17 mouse cellular contexts compared by ENCODE assay signal in genomic region chr19:45002301-45002700, GRCm38 (mm10). TPM values are rescaled to one million over a fixed set of nuclear protein-coding genes. Genes with fewer than 3 reads are reported as not detected.
DNase-seq lines count a peak whose midpoint lies in the region; ATAC-seq and TF ChIP-seq lines count a peak whose summit lies in the region.
"Had no signal": no experiment of that assay in that cellular context is flagged by ENCODE, and none has a peak within 500 bp of the region (broad histone marks: within the 10 kb centered on the region; RNA-seq: fewer than 3 reads in every experiment).

No protein-coding gene starts in this region.

- no peak overlapping the region for H3K9ac ChIP-seq in heart, postnatal 0 days (replicated peaks; ENCODE audit: low read depth, low read length)
- no peak overlapping the region for H3K9ac ChIP-seq in liver, embryonic 14.5 days (replicated peaks)
- H3K9ac ChIP-seq: embryonic facial prominence, embryonic 15.5 days; forebrain, embryonic 13.5 days had no signal

- no peak overlapping the region for H3K4me3 ChIP-seq in heart, postnatal 0 days (ENCODE audit: low read depth, low read length)
- no peak overlapping the region for H3K4me3 ChIP-seq in liver, embryonic 14.5 days (ENCODE audit: insufficient read depth in 1 of 2, low read depth in 2 of 2, low read length in 2 of 2)
- H3K4me3 ChIP-seq in G1E (ENCODE audit: low read depth, low read length) = no peak overlapping the region
- no peak overlapping the region for H3K4me3 ChIP-seq in bone marrow macrophage, adult 2 months (ENCODE audit: insufficient read depth, low read length)
- H3K4me3 ChIP-seq in embryonic facial prominence, embryonic 10.5 days = no peak overlapping the region
- H3K4me3 ChIP-seq: embryonic facial prominence, embryonic 15.5 days; forebrain, embryonic 13.5 days had no signal

- no peak for TF ChIP-seq POLR2A in bone marrow macrophage, adult 2 months (IDR thresholded peaks at IDR 0.05; ENCODE audit: borderline replicate concordance, low read depth, low read length)

- no peaks in the 10 kb centered on the region for H3K27me3 ChIP-seq in heart, postnatal 0 days (ENCODE audit: control insufficient read depth, insufficient read depth, low read length)
- H3K27me3 ChIP-seq in liver, embryonic 14.5 days (ENCODE audit: control insufficient read depth, insufficient read depth, low read length) = no peaks in the 10 kb centered on the region
- peaks cover 11% of the 10 kb centered on the region for H3K27me3 ChIP-seq in G1E (ENCODE audit: insufficient read depth, low read length)
- H3K27me3 ChIP-seq in embryonic facial prominence, embryonic 10.5 days (replicated peaks; ENCODE audit: low read depth, poor library complexity, severe bottlenecking) = no peaks in the 10 kb centered on the region
- H3K27me3 ChIP-seq: embryonic facial prominence, embryonic 15.5 days; forebrain, embryonic 13.5 days had no signal

- TF ChIP-seq CTCF in heart, postnatal 0 days (IDR thresholded peaks at IDR 0.05; ENCODE audit: low read depth) = peak; percentile 28
- TF ChIP-seq CTCF in liver, embryonic 14.5 days (IDR thresholded peaks at IDR 0.05; ENCODE audit: low read depth) = peak; percentile 42
- TF ChIP-seq CTCF in G1E (IDR thresholded peaks at IDR 0.05; ENCODE audit: low read depth, low read length) = 0 out of 2 replicates have a peak, but pooled peaks have one; percentile 4
- peak; percentile 9; the same call in 1 of the 2 replicates for TF ChIP-seq CTCF in bone marrow macrophage, adult 2 months (IDR thresholded peaks at IDR 0.05; ENCODE audit: low read depth, low read length)

- no peak overlapping the region for H3K27ac ChIP-seq in heart, postnatal 0 days (ENCODE audit: low read depth)
- no peak overlapping the region for H3K27ac ChIP-seq in liver, embryonic 14.5 days
- H3K27ac ChIP-seq in bone marrow macrophage, adult 2 months (ENCODE audit: insufficient read depth, low read depth, low read length) = no peak overlapping the region
- no peak overlapping the region for H3K27ac ChIP-seq in embryonic facial prominence, embryonic 10.5 days (replicated peaks)
- H3K27ac ChIP-seq: embryonic facial prominence, embryonic 15.5 days; forebrain, embryonic 13.5 days had no signal

- ATAC-seq in heart, postnatal 0 days (ENCODE audit: insufficient read depth, low read depth) = no peak
- no peak for ATAC-seq in liver, embryonic 14.5 days (ENCODE audit: insufficient read depth)
- no peak for ATAC-seq in G1E (ENCODE audit: extremely low read depth, insufficient number of reproducible peaks, low FRiP score, poor library complexity, severe bottlenecking)
- ATAC-seq: CD4-positive, CD25-positive, alpha-beta regulatory T cell, adult 4 months; forebrain, embryonic 13.5 days had no signal

- no peaks in the 10 kb centered on the region for H3K9me3 ChIP-seq in heart, postnatal 0 days (replicated peaks; ENCODE audit: control insufficient read depth, low read length)
- H3K9me3 ChIP-seq in liver, embryonic 14.5 days (ENCODE audit: control insufficient read depth, low read length) = no peaks in the 10 kb centered on the region
- H3K9me3 ChIP-seq in G1E (replicated peaks) = no peaks in the 10 kb centered on the region
- no peaks in the 10 kb centered on the region for H3K9me3 ChIP-seq in embryonic facial prominence, embryonic 10.5 days
- H3K9me3 ChIP-seq: embryonic facial prominence, embryonic 15.5 days; forebrain, embryonic 13.5 days had no signal

- peaks cover 15% of the 10 kb centered on the region; the same call in 1 of the 2 replicates for H3K36me3 ChIP-seq in heart, postnatal 0 days (replicated peaks; ENCODE audit: control insufficient read depth, insufficient read depth, low read length)
- H3K36me3 ChIP-seq in liver, embryonic 14.5 days (replicated peaks; ENCODE audit: control insufficient read depth, insufficient read depth, low read depth) = peaks cover 7% of the 10 kb centered on the region
- peaks cover 52% of the 10 kb centered on the region for H3K36me3 ChIP-seq in G1E (replicated peaks)
- peaks cover 78% of the 10 kb centered on the region for H3K36me3 ChIP-seq in embryonic facial prominence, embryonic 10.5 days (replicated peaks)

- 45% methylated on average over 3 of the region's 3 CpGs for WGBS in heart, postnatal 0 days
- 67% methylated on average over 3 of the region's 3 CpGs for WGBS in liver, embryonic 14.5 days (ENCODE audit: insufficient replicate concordance)
- 69% methylated on average over 3 of the region's 3 CpGs for WGBS in embryonic facial prominence, embryonic 10.5 days

- no peak for TF ChIP-seq EP300 in heart, postnatal 0 days (IDR thresholded peaks at IDR 0.05; ENCODE audit: low read depth)
- no peak for TF ChIP-seq EP300 in liver, embryonic 14.5 days (IDR thresholded peaks at IDR 0.05; ENCODE audit: low read depth)

- no peak for DNase-seq in heart, postnatal 0 days (ENCODE audit: low spot score)
- DNase-seq in heart, adult 9 months (ENCODE audit: low spot score in 2 of 2) = no peak
- no peak for DNase-seq in liver, embryonic 14.5 days (ENCODE audit: low read depth in 3 of 3, low spot score in 3 of 3)
- no peak for DNase-seq in liver
- no peak for DNase-seq in G1E (ENCODE audit: low spot score)
- DNase-seq in embryonic facial prominence, embryonic 10.5 days (ENCODE audit: low spot score) = no peak
- DNase-seq: adrenal gland, postnatal 25 days; gastrocnemius, postnatal 14 days; kidney, adult 8-10 months; layer of hippocampus, adult 9-11 months; right cerebral cortex, postnatal 25 days; thymus, adult 18-20 months had no signal

- peaks cover 12% of the 10 kb centered on the region for H3K4me1 ChIP-seq in heart, postnatal 0 days (ENCODE audit: control insufficient read depth, insufficient read depth)
- peaks cover 5 to 9% of the 10 kb centered on the region in 2 experiments for H3K4me1 ChIP-seq in liver, embryonic 14.5 days (replicated peaks; ENCODE audit: control insufficient read depth in 2 of 2, insufficient read depth in 2 of 2, low read length in 1 of 2)
- peaks cover 63% of the 10 kb centered on the region for H3K4me1 ChIP-seq in G1E (ENCODE audit: insufficient read depth, low read depth, low read length)
- H3K4me1 ChIP-seq in bone marrow macrophage, adult 2 months (ENCODE audit: control insufficient read depth, insufficient read depth, low read length) = peaks cover 4% of the 10 kb centered on the region
- H3K4me1 ChIP-seq in embryonic facial prominence, embryonic 10.5 days = peaks cover 29% of the 10 kb centered on the region

- H3K4me2 ChIP-seq in heart, postnatal 0 days (ENCODE audit: low read depth, low read length) = no peak overlapping the region
- no peak overlapping the region for H3K4me2 ChIP-seq in liver, embryonic 14.5 days (ENCODE audit: low read depth)
- H3K4me2 ChIP-seq: embryonic facial prominence, embryonic 15.5 days; forebrain, embryonic 13.5 days had no signal

RNA-seq across cellular contexts. Expression of gene Twnk, which starts 3.2 kb away (rescaled TPM):
- 12.9 and 13.0 TPM in 2 replicates for total RNA-seq in heart, postnatal 0 days (2014; rRNA removed; ENCODE audit: low replicate concordance)
- 14.0 and 14.9 TPM in 2 replicates for polyA plus RNA-seq in heart, postnatal 0 days (2015; fragmentation: Nextera tagmentation; extraction: Ambion mirVana)
- 6.0 and 8.0 TPM in 2 replicates for polyA plus RNA-seq in liver, embryonic 14.5 days (2012; rRNA removed)
- polyA plus RNA-seq in liver, embryonic 14.5 days (2014; fragmentation: Nextera tagmentation; extraction: Ambion mirVana) = 4.3 TPM in 2 replicates
- total RNA-seq in G1E (2014; fragmentation: Nextera tagmentation) = 19.3 and 22.4 TPM in 2 replicates
- 20.4 and 22.0 TPM in 2 replicates for total RNA-seq in G1E (2017)
- 14.1 and 14.7 TPM in 2 replicates for polyA plus RNA-seq in G1E (2012)
- polyA plus RNA-seq in bone marrow macrophage, adult 2 months (2012; ENCODE audit: insufficient read depth, insufficient read length, missing spikeins) = 4.4 and 5.5 TPM in 2 replicates
- polyA plus RNA-seq in embryonic facial prominence, embryonic 10.5 days (2016; fragmentation: Nextera tagmentation; extraction: Ambion mirVana) = 40.9 and 41.8 TPM in 2 replicates

RNA-seq across cellular contexts. Expression of gene Mrpl43, which starts 3.9 kb away (rescaled TPM):
- 75.4 and 76.4 TPM in 2 replicates for total RNA-seq in heart, postnatal 0 days (2014; rRNA removed; ENCODE audit: low replicate concordance)
- polyA plus RNA-seq in heart, postnatal 0 days (2015; fragmentation: Nextera tagmentation; extraction: Ambion mirVana) = 82.5 and 83.7 TPM in 2 replicates
- polyA plus RNA-seq in liver, embryonic 14.5 days (2012; rRNA removed) = 28.9 and 30.5 TPM in 2 replicates
- 19.6 and 20.5 TPM in 2 replicates for polyA plus RNA-seq in liver, embryonic 14.5 days (2014; fragmentation: Nextera tagmentation; extraction: Ambion mirVana)
- total RNA-seq in G1E (2014; fragmentation: Nextera tagmentation) = 35.6 and 41.8 TPM in 2 replicates
- total RNA-seq in G1E (2017) = 39.7 and 42.2 TPM in 2 replicates
- 91.6 and 94.7 TPM in 2 replicates for polyA plus RNA-seq in G1E (2012)
- polyA plus RNA-seq in bone marrow macrophage, adult 2 months (2012; ENCODE audit: insufficient read depth, insufficient read length, missing spikeins) = 38.5 and 42.1 TPM in 2 replicates
- polyA plus RNA-seq in embryonic facial prominence, embryonic 10.5 days (2016; fragmentation: Nextera tagmentation; extraction: Ambion mirVana) = 70.6 and 74.8 TPM in 2 replicates

RNA-seq across cellular contexts. Expression of gene Lzts2, which starts 11.9 kb away (rescaled TPM):
- 76.5 and 127 TPM in 2 replicates for total RNA-seq in heart, postnatal 0 days (2014; rRNA removed; ENCODE audit: low replicate concordance)
- 29.7 TPM in 2 replicates for polyA plus RNA-seq in heart, postnatal 0 days (2015; fragmentation: Nextera tagmentation; extraction: Ambion mirVana)
- 4.8 and 6.2 TPM in 2 replicates for polyA plus RNA-seq in liver, embryonic 14.5 days (2012; rRNA removed)
- 3.7 and 6.0 TPM in 2 replicates for polyA plus RNA-seq in liver, embryonic 14.5 days (2014; fragmentation: Nextera tagmentation; extraction: Ambion mirVana)
- total RNA-seq in G1E (2014; fragmentation: Nextera tagmentation) (25.6 and 32.7 TPM in 2 replicates), G1E (2017) (21.7 and 28.5 TPM in 2 replicates)
- polyA plus RNA-seq in G1E (2012) = 122 and 157 TPM in 2 replicates
- polyA plus RNA-seq in bone marrow macrophage, adult 2 months (2012; ENCODE audit: insufficient read depth, insufficient read length, missing spikeins) = 3.0 and 3.6 TPM in 2 replicates
- polyA plus RNA-seq in embryonic facial prominence, embryonic 10.5 days (2016; fragmentation: Nextera tagmentation; extraction: Ambion mirVana) = 69.8 and 75.0 TPM in 2 replicates

RNA-seq across cellular contexts. Expression of gene Sema4g, which starts 13.4 kb away (rescaled TPM):
- 0.85 and 1.1 TPM in 2 replicates for total RNA-seq in heart, postnatal 0 days (2014; rRNA removed; ENCODE audit: low replicate concordance)
- polyA plus RNA-seq in heart, postnatal 0 days (2015; fragmentation: Nextera tagmentation; extraction: Ambion mirVana) = 0.10 and 0.14 TPM in 2 replicates
- 24.9 and 32.5 TPM in 2 replicates for polyA plus RNA-seq in liver, embryonic 14.5 days (2012; rRNA removed)
- polyA plus RNA-seq in liver, embryonic 14.5 days (2014; fragmentation: Nextera tagmentation; extraction: Ambion mirVana) = 2.6 and 3.3 TPM in 2 replicates
- 0.30 TPM in 1 of 2 replicates, not detected in the other for total RNA-seq in G1E (2014; fragmentation: Nextera tagmentation)
- 0.12 and 0.22 TPM in 2 replicates for total RNA-seq in G1E (2017)
- polyA plus RNA-seq in G1E (2012) = 0.11 and 0.13 TPM in 2 replicates
- 0.25 TPM in 1 of 2 replicates, not detected in the other for polyA plus RNA-seq in bone marrow macrophage, adult 2 months (2012; ENCODE audit: insufficient read depth, insufficient read length, missing spikeins)
- polyA plus RNA-seq in embryonic facial prominence, embryonic 10.5 days (2016; fragmentation: Nextera tagmentation; extraction: Ambion mirVana) = 3.7 and 4.8 TPM in 2 replicates

RNA-seq across cellular contexts. Expression of gene Pdzd7, which starts 43.2 kb away (rescaled TPM):
- total RNA-seq in heart, postnatal 0 days (2014; rRNA removed; ENCODE audit: low replicate concordance) = 0.65 TPM in 1 of 2 replicates, not detected in the other
- 0.10 and 0.11 TPM in 2 replicates for polyA plus RNA-seq in heart, postnatal 0 days (2015; fragmentation: Nextera tagmentation; extraction: Ambion mirVana)
- 0.02 and 0.03 TPM in 2 replicates for polyA plus RNA-seq in liver, embryonic 14.5 days (2012; rRNA removed)
- not detected in 2 replicates for polyA plus RNA-seq in liver, embryonic 14.5 days (2014; fragmentation: Nextera tagmentation; extraction: Ambion mirVana)
- total RNA-seq in G1E (2014; fragmentation: Nextera tagmentation) (not detected in 2 replicates), G1E (2017) (0.05 TPM in 1 of 2 replicates, not detected in the other)
- polyA plus RNA-seq in G1E (2012) = 0.02 and 0.04 TPM in 2 replicates
- not detected in 2 replicates for polyA plus RNA-seq in bone marrow macrophage, adult 2 months (2012; ENCODE audit: insufficient read depth, insufficient read length, missing spikeins)
- 0.27 and 0.65 TPM in 2 replicates for polyA plus RNA-seq in embryonic facial prominence, embryonic 10.5 days (2016; fragmentation: Nextera tagmentation; extraction: Ambion mirVana)
- polyA plus RNA-seq: CD4-positive, CD25-positive, alpha-beta regulatory T cell, adult 4 months; liver, embryonic 16.5 days had no signal
